In genomic region chr4:63453939-63454513, GRCm38 (mm10) we compare ENCODE assay signal across 16 mouse cellular contexts.
"Had no signal": no experiment of that assay in that cellular context is flagged by ENCODE, and none has a peak within 500 bp of the region (broad histone marks: within the 10 kb centered on the region; RNA-seq: fewer than 3 reads in every experiment).

No protein-coding gene starts in this region.

- H3K9me3 ChIP-seq: lung, embryonic 15.5 days; midbrain, embryonic 15.5 days; neural tube, embryonic 12.5 days; stomach, embryonic 15.5 days had no signal

- H3K9ac ChIP-seq: lung, embryonic 15.5 days; midbrain, embryonic 13.5 days; midbrain, embryonic 15.5 days; neural tube, embryonic 12.5 days; stomach, embryonic 15.5 days had no signal

- DNase-seq: lung, postnatal 14 days; lung, postnatal 36 days; right cerebral cortex, postnatal 14 days; thymus, adult 2 months; thymus, postnatal 25 days; thymus, postnatal 4 days had no signal

- H3K4me2 ChIP-seq: lung, embryonic 15.5 days; midbrain, embryonic 11.5 days; midbrain, embryonic 13.5 days; midbrain, embryonic 15.5 days; neural tube, embryonic 12.5 days; stomach, embryonic 15.5 days had no signal

- H3K27me3 ChIP-seq: lung, embryonic 15.5 days; midbrain, embryonic 13.5 days; midbrain, embryonic 15.5 days; neural tube, embryonic 12.5 days; stomach, embryonic 15.5 days had no signal

- ATAC-seq: lung, postnatal 0 days; midbrain, embryonic 13.5 days; midbrain, embryonic 15.5 days had no signal

- H3K4me3 ChIP-seq: lung, embryonic 15.5 days; megakaryocyte, embryonic 14.5 days; midbrain, embryonic 13.5 days; midbrain, embryonic 15.5 days; neural tube, embryonic 12.5 days; stomach, embryonic 15.5 days had no signal

- H3K4me1 ChIP-seq: megakaryocyte, embryonic 14.5 days had no signal

- H3K27ac ChIP-seq: lung, embryonic 15.5 days; macrophage; midbrain, embryonic 13.5 days; midbrain, embryonic 15.5 days; neural tube, embryonic 12.5 days; stomach, embryonic 15.5 days; stomach, postnatal 0 days had no signal

- H3K36me3 ChIP-seq: lung, embryonic 15.5 days; midbrain, embryonic 15.5 days; neural tube, embryonic 12.5 days; stomach, embryonic 15.5 days had no signal
